Mouse (Mus musculus) layer of hippocampus, postnatal 36 days (tissue): ENCODE measurements at regions not wholly inside any gene's neighbourhood (a gene's known extent, or its start where the extent isn't known, plus 50 kb on each side); places are given as distances from the start of the nearest gene placed in this dataset.

Experiments used
- DNase-seq, 2 experiments: peaks; one replicate each; pipeline ENCODE4 v3.0.0; 2022

DNA sequence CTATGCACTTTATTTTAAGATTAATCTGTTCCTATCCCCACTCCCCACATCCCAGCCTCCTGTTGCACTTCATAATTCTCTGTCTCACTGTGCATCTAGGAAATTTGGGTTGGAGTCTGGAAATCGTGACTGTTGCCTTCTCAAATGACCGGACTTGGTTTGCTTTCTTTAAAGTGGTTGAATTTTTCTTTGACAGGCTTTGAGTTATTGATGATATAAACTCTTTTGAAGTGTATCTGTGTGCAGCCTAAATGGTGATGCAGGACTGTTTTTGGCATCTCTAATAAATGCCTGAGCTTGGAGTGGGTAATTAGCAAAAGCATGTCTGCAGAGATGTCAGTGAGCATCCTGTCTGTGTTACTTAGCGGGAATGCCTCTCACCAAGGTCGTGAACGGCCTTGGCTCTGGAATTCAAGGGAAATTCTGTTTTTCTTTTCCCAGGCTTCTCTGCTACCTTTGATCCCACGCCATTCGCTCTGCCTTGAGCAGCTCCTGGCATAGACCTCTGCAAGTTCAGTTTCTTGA lies 292.8 kb upstream of the Igfbp3 start:
- no peak for DNase-seq

DNA sequence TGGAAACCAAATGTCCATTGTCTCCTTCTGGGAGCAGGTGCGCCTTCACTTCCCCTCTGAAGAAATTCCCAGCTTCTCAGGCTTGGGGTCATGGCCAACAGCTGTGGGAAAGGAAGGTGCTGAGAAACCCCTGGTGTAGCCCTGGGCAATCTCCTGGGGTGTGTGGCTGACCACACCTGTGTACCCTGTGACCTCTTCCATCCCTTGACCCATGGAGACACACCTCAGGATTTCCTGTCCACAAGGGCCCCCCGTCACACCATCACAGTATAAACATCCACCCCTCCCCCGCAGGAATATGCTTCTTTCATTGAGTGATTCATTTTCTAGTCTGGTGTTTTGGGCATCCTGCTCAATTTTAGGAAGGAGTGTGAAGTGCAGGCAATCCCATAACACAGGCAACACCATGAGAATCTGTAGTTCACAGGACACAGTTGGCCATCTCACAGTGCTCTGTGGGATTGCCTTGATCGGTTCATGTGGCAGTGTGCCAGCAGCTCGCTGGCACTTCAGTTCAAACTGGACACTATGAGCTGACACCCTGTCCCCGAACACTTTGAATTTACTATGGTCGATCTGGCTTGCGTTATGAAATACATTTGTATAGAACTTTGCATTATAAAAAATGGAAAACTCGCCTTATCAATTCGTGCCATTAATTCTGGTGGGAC lies 291.1 kb upstream of the Igfbp3 start:
- DNase-seq: no peak

DNA sequence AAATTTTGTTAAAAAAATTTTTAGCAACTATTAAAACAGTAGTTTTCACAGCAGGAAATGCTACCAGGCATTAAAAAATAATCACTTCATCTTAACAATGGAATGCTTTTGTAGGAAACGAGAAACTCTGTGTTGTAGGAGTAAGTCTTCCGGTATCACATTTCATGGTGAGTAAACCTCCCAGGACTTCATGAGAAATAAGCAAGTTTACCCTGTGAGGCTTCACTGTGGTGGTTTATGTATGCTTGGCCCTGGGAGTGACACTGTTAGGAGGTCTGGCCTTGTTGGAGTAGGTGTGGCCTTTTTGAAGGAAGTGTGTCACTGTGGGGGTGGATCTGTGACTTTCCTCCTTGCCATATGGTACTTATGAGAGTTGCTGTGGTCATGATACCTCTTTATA lies 289.0 kb upstream of the Igfbp3 start:
- no peak for DNase-seq

DNA sequence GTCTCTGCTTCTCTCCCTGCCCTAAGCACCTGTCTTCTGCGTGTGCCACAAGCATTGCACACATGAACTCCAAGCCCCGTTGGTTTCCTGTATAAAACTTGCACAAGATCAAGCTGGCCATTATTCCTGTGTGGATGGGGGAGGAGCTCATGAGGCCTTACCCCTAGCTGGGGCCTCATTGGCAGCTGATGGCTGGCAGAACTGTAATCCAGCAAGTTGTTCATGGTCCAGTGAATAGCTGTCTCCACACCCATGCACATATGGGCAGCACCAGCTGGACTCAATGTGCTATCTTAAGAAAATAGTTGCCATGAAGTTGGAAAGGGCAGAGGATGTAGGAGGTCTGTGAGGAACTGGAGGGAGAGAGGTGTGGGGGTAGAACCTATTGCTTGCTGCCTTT lies 288.3 kb upstream of the Igfbp3 start:
- DNase-seq: no peak

DNA sequence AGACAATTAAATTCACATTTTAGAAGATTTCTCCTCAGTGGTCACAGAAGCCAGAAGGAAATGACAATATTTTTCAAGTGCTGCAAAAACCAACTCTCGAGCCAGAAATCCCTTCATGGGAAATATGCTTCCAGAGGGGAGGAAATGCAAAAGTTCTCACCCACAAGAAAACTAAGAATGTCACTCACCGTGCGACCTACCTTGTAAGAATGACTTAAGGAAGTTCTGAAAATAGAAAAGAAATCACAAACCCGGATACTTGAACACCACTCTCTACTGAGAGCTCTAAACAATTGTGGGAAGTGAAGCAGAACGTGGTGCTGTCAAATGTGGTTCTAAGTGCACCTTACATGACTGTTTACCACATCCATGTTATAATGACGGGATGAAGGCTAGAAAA lies 284.1 kb upstream of the Igfbp3 start:
- no peak for DNase-seq

DNA sequence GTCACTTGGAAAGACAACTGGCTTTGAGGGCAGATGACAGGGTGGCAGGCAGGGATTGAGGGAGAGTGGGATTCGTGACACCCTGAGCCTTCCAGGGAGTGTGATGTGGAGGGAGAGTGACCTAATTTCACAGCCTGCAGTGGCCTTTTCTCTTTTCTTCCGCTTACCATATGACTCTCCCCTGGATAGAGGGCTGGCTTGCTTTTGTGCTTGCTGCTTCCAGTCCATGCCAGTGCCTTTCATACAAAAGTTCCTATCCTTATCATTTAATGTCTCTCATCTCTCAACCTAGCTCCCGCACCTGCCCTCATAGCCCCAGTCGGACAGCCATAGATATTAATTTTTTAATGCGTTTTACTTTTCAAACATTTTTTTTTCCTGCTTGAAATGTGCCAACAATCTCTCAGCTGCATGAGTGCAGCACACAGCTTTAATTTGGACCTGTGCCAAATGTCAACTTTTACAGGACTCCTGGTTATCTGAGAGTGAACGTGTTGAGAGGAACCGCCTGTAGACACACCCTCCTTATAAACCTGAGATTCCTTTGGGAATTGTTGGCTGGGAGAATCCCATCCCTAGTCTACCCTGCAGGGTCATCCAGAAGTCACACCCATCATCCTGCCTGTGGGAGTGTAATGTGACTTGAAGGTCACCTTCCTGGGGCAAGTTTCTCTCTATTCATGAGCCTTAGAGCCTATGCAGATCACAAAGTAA lies 260.3 kb upstream of the Igfbp3 start:
- no peak for DNase-seq

DNA sequence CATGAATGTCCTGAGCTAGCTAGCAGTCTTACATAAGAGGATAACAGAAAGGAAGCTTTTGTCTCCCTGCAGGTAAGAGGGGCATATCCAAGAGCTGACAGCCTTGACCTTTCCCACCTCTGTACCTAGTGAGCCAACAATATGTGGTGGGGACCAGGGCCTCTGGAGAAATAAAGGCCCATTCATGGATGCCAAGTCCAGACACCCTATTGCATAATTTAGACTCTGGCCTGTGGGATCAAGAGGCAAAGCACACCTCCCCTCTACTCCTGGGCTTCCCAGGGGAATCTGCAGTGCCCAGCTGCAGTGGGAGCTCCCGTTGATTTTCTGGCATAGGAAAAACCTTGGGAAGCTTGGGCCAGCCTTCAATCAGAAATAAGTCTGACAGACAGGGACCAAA lies 251.8 kb upstream of the Igfbp3 start:
- no peak for DNase-seq

DNA sequence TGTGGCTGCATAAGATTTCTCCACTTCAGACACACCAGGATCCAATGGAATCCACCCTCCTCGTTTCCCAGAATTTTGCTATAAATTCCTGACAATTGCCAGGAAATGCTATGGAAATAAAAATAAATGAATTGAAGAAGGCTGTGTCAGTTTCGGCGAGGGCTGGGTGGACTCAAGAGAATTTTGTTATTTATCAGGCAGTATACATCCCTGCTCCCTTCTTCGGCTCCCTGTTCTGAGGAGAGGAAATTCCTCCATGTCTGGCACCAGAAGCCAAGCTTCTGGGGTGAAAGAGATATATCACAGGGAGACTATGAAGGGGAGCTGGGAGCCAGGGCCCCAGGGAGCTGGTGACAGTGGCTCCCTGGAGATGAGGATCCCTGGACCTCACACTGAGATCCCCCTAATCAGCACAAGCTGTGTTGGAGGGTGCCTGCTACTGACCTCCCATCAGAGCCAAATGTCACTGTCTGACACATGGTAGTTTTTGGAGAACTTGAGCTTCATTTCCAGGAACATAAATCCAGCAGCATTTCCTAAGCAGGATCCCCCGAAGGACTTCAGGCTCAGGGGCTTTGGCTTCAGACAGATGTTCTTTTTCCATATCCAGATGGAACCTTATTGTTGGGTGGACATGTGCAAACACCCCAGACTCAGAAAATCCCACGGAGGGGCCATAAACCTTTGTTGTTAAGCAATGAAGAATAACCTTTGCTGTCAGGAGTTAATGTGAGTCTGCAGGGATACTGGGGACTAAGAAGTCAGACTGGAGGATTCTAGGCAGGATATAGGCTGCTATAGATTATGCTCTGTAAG lies 248.4 kb upstream of the Igfbp3 start:
- no peak for DNase-seq

DNA sequence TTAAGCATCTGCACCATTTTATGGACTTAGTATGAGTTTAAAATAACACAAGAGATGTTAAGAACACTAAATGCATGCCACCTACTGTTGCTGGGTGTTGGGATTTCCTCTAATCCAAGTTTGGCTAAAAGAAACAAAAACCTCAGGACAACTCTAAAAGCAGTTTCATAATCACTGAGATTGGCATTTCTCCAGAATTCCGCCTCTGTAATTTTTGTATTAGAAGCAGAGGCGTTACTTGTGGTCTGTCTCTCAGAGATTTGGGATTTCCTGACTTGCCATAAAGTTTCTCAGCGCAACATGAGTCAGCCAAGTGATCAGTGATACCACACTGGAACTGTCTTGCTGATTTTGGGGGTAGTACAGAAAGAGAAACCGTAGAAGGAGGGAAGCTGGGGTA lies 238.0 kb upstream of the Igfbp3 start:
- DNase-seq: no peak

DNA sequence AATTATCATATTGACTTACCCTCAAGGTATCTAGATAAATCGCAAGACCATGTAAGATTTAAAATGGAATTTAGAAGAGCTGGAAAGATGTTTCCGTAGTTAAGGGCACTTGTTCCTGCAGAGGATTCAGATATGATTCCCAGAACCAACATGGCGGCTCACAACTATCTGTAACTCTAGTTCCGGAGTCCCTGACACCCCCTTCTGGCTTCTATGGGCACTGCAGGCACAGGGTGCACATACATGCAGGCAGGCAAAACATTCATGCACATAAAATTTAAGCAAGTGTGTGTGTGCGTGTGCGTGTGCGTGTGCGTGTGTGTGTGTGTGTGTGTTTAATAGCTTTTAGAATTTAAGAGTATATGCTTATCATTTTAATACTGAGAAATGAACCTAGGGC lies 230.8 kb upstream of the Igfbp3 start:
- DNase-seq: no peak

DNA sequence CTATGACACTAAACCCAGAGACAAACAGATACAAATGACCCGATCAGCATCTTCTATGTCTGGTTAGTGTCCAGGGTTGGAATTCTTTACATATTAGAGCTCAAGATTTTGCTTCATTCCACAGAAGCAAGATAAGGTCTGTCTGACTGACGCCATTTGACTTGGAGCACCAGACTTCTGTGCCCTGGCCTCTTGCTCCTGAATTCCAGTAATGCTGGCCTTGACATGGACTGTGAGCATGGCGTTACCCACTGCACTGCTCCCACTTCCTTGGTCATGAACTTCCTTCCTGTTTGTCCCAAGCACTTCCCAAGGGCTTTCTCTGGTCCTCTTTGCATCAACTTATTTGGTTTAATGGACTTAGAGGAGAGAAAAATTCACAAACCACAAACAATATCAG lies 225.6 kb upstream of the Igfbp3 start:
- DNase-seq: no peak

DNA sequence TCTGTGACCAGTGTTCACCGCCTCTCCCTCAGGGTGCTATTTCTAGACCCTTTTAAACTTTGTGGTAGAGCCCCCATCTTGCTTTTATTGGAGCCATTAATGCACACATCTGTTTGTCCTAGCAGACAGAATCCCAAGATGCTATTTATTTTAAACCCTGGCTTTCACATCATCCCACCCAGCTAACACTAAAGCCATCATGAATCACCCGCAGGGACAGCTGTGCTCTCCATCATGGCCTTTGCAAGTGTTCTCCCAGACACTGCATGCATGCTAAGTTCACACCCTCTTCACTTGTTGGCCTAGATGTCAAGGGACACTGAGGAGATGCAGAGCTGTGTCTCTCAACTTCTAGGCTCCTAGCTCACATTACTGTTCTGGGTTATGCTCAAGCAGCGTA lies 220.9 kb upstream of the Igfbp3 start:
- DNase-seq: no peak

DNA sequence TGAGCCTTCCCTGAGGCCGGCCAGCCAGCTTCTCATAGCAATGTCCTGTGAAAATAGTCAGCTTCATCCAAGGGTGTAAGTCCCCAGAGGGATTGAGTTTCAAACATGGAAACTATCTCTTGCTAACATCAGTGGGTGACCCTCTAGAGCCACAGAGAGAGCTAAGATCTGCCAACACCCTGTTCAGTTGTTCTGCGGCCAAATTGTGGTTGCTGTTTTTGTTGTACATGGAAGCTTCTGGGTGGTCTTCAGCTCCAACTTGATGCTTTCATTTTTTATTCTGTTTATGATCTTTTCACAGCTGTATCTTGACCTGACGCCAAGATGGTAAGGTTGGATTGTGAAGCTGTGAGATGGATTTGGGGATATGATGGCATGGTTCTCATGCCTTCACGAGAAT lies 214.0 kb upstream of the Igfbp3 start:
- DNase-seq: no peak

DNA sequence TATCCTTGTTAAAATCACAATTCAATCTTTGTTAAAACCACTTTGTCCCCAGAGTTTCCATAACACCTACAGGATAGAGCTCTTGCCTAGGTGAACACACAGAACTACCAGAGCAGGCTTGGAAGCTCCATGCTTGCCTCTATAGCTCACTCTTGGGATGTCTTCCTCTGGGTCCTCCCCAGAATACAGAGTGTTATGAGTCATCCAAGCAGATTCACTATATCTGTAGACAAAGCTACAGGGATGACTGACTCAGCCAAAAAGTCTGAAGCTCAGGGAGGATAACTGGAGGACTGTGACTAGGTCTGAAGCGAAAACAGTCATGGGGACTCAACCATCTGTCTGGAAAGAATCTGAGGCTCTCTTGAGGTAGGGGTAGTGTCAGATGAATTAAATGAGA lies 211.5 kb upstream of the Igfbp3 start:
- DNase-seq: no peak

DNA sequence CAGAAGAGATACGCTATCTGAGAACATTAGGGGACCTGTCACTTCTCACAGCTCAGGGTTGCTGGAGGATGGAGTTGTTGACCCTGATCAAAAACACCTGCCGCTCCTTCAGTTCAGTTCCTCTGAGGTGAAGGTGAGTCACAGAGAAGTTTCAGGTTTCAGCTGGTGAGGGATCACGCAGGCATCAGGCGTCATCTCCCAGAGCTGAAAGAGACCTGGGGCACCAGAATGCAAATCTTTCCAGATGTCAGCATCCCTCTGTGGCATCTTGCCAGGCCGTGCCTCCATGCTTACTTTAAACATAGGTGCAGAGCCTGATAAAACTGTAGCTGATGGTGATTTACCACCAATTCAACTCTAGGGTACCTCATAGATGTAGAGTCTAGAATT lies 210.4 kb upstream of the Igfbp3 start:
- DNase-seq: no peak

DNA sequence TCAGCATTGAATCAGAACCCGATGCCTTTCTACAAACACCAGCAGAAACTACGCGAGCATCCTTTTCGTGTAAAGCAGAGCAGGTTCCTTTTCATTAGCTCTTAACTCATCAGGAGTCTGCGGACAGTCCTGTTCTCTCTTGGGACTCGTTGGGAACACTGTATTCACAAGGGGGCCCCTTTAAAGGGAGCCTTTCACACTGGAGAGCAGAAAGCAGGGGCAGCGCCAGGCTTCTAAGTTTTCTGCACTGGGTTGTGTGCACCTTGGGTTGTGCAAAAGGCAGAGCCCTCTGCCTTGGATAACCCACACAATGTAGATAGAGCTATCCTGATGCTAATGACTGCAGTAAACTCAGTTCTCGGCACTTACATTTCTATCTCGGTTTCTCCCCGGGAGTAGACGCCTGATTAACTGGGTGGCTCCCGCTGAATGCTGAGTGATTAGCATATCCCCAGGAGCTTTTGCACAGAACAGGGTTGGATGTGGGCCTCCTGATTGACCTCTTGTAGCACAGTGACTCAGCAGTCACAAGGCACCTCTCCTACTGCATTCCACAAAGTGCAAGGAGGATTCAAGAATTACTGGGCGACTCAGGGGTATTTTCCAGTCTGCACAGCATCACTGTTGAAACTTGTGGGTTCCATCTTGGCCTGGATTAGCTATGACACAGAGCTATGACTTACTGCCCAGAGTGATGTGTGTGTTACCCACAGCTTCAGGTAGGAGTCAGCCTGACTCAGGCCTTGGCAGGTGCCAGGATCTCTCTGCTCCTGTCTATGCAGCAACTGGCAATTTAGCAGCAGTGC lies 209.8 kb upstream of the Igfbp3 start:
- no peak for DNase-seq

DNA sequence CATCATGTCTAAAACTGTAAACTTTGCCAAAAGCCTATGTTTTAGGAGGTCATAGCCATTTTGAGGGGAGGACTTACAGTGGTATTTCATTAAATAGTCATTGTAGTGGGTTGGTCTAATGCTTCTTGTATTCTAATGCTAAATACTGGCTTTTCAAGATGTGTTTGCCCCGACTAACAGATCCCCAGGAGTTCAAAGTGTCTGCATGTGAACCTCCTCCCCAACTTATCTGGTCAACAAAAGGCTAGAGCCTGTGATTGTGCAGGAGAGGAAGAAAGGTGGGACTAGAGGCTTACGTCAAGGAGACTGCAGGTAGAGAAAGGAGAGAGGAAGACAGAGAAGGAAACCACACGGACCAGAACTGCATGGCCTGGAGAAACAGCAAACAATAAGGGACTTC lies 198.9 kb upstream of the Igfbp3 start:
- DNase-seq: no peak

DNA sequence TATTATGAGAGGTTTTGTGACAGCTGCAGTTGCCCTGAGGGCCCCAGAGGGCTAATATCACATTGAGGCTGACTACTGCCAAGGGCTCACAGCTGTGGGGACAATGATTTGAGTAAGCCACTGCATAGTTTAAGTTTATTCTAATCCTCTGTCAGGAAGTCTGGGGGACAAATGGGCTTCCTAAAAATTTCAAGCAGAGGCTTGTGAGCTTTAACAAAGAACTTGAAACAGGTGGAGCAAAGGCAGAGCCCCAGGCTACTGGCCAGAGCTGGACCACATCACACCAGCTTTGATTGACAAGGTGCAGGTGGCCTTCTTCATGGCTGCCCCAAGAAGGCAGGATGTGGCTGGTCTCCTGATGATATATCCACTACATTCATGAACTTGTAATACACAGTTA lies 195.3 kb upstream of the Igfbp3 start:
- no peak for DNase-seq

DNA sequence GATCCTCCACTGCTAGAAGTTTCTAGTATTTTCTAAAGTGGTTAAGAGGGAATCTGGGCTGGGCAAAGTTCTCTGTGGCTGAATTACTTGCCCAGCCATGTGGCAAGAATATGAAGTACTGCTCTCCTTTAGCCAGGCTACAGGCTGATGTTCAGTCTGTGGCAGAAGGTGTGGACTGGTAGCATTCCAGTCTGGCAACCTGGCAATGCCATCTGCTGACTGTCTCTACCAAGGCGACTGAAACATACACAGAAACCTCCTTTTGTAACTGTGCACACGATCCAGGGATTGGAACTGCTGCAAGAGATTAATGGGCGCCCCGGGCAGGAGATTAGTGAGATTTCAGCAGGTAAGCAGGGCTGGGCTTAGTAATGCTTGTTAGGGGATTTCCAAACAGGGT lies 190.9 kb upstream of the Igfbp3 start:
- no peak for DNase-seq

DNA sequence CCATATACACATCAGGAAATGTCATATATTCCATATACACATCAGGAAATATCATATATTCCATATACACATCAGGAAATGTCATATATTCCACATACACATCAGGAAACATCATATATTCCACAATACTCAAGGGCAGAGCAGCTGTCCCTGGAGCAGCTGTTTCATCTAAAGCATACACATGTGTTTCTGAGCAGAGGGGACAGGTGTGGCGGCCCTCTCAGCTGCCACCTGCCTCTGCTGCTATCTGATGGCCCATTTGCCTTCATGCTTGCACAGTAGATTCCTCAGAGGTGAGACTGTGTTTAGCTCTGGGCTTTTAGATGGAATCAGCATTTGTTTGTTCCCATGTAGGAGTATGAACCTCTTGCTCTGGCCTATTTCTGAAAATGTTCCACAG lies 158.1 kb upstream of the Igfbp3 start:
- no peak for DNase-seq

DNA sequence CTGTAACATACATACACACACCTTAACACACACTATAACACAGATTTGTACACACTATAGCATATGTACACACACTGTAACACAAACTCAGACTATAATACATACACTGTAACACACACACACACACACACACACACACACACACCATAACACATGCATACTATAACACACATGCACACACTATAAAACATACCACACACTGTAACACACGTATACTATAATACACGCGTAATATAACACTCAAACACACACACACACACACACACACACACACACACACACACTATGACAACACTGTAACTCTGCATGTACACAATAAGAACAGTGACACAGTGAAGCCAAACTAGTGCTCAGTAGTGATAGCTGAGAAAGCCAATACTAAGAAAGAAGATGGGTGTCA lies 147.7 kb upstream of the Igfbp3 start:
- no peak for DNase-seq

DNA sequence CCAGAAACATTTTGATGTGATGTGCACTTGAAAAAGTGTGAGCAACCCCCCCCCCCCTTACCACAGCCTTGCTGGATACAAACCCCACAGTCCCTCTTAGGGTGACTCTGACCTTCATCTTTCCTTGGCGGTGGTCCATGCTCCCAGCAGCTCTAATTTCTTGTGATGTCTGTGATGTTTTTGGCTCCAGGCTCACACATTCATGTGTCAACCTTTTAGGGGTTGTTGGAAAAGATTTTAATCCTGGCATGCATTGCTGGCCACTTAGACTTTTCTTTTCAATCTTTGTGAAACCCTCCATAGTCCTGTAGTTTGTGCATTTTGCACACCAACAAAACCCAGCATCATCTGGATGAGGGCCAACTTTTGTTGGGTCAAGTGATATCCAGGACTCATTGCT lies 134.9 kb upstream of the Igfbp3 start:
- no peak for DNase-seq

DNA sequence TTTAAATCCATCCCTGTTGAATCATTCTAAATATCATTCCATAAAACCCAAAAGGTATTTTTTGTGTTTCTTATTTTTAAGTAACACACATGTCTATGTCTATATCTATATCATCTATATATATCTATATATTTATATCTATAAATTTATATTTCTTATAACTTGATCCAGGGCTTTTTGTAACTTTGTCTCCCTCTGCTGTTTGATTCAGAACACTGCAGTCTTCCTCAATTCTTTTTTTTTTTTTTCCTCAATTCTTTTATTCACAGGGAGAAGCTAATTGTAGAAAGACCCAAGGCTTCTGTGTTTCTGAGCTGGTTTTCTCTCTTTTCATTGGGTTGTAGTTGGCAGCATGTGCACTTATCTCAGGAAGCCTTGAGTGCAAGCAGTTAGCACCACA lies 124.1 kb upstream of the Igfbp3 start:
- DNase-seq: no peak
